Mouse (Mus musculus) megakaryocyte, adult 5-6 weeks (primary cell): ENCODE data around the gene Hist1h1d. TPM values are rescaled to one million over a fixed set of nuclear protein-coding genes. Genes with fewer than 3 reads are reported as not detected.
"Not testable (repeated sequence)": the region's sequence is repeated elsewhere in the genome, so short reads cannot be mapped to it uniquely, and the experiment has no call there.

ENCODE experiments used
- ATAC-seq: 2 replicates; pipeline ENCODE4 v1.8.0; 2016; ENCODE audit warnings: mild to moderate bottlenecking, inconsistent platforms; ENCODE audit not compliant: poor library complexity, severe bottlenecking
- total RNA-seq, 2 experiments: library from RNA; stranded (forward) in 1 of 2; stranded (reverse) in 1 of 2; fragments of 153-499, 151-499 nt in 1 of 2; fragments of 221-1000, 200-1000 nt in 1 of 2; gene quantifications; 2 replicates each; pipeline versions ENCODE4 v1.2.3 to v1.2.4; 2015 to 2017

Hist1h1d gene
- total RNA-seq, 2 experiments from 2014 or later = 17.0 to 184 TPM

DNA sequence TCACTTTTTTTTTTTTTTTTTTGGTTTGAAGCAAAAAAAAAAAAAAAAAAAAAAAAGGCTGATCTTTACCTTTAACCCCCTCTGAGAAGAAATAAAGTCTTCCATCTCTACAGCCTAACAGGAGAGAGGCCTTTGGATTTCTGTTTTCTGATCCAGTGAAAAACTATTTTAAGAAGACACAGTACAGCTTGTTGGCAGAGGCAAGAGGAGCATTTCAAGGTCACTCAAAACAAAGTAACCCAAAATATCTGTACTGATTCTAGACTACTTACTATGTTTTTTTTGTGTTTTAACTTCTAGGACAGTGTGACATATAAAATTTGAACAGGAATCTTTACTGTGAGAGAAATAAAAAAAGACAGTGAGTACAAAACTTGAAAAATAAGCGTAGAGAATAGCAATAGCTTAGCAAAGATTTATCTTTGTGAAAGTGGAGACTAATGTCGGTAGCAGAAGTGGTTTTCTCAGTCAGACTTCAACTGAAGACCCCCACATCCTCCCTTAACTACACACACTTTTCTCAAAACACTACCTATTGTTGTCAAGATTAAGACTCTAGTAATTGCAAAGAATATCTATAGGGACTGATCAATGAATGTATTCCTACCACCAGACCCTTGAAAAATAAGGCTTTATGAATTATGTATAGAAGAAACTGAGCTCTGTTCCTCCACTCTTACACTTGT lies 23.4 kb upstream of the Hist1h1d start:
- ATAC-seq = no peak

GRCm38 (mm10) chr13:23530181-23530900 lies 22.7 kb upstream of the Hist1h1d start:
- ATAC-seq = no peak

- ATAC-seq = peak; percentile 66
Measured at GRCm38 (mm10) chr13:23530901-23531875, 21.9 kb upstream of the Hist1h1d start, which contains the start of gene Hist1h4h. Hist1h4h (plus strand) TSS chr13:23531050.

GRCm38 (mm10) chr13:23532262-23533075 lies 20.6 kb upstream of the Hist1h1d start:
- ATAC-seq = no peak

- peak; percentile 15 for ATAC-seq
Measured at GRCm38 (mm10) chr13:23533560-23534367, 19.3 kb upstream of the Hist1h1d start, which contains the start of gene Hist1h2af. Hist1h2af (plus strand) TSS chr13:23533906.

DNA sequence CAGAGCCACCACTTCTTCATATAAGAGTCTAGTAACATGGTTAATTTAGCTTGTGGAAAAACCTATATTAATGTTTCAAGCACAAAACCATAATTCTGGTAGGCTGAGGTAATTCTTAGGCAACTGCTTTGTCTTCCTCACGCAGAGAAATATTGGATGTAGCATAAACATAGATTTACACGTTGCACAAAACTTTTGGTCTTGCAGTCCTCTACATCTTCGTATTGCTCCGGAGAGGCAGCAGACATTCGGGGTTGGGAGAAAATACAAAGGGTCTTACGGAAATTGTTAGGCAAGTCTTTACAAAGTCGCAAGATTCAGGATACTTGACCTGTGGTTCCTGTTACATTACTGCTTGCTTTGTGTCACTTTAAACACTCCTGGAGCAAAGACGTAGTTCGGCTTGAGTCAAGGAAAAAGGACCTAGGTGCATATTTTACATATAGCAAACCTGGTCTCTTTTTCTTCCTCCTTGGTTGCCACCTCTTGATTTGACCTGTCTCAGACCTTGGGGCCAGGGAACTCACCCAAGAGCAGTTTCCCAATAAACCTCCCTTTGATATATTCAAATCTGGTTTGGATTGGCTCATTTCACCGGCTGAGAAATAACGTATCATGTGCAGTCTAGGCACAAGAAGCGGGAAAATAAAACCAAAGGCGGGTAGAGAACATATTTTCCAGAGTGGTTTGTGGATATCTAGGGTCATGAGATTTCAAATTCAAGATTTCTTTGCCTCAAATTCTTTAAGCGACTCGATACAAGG lies 18.5 kb upstream of the Hist1h1d start:
- no peak for ATAC-seq

- peak; percentile 67 for ATAC-seq
Measured at GRCm38 (mm10) chr13:23535137-23536075, 17.7 kb upstream of the Hist1h1d start, which contains the start of gene Hist1h3g. Hist1h3g (plus strand) TSS chr13:23535422.

- ATAC-seq = no peak
Measured at GRCm38 (mm10) chr13:23536076-23536822, 16.8 kb upstream of the Hist1h1d start.

- no peak for ATAC-seq
Measured at GRCm38 (mm10) chr13:23537006-23537710, 15.9 kb upstream of the Hist1h1d start.

GRCm38 (mm10) chr13:23538249-23538648 lies 14.8 kb upstream of the Hist1h1d start:
- ATAC-seq = peak; percentile 39; the same call in 1 of the 2 replicates

DNA sequence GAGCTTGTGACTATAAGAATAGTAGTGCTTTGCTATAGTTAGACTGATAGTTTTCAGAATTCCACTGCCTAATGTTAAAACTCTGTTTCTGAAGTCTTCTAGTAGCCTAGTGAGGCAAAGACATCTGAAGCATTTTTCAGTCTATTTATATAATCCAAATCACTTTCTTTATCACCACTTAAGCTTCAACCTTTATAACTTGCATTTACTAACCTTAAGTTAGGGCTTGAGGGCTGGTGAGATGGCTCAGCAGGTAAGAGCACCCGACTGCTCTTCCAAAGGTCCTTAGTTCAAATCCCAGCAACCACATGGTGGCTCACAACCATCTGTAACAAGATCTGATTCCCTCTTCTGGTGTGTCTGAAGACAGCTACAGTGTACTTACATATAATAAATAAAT lies 13.2 kb upstream of the Hist1h1d start:
- not testable (repeated sequence) for ATAC-seq

DNA sequence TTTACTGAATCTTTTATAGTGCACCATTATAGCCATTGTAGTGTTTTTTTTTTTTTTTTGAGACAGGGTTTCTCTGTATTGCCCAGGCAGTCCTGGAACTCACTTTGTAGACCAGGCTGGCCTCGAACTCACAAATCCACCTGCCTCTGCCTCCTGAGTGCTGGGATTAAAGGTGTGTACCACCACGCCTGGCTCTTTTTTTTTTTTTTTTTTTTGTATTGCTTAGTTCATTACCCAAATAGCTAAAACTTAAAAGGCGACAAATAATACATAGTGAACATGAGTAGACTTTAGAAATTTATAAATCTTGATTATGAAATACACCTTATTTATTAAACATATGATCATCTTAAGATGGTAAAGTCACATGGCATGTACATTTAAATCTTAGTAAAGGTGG lies 11.6 kb upstream of the Hist1h1d start:
- ATAC-seq = no peak

DNA sequence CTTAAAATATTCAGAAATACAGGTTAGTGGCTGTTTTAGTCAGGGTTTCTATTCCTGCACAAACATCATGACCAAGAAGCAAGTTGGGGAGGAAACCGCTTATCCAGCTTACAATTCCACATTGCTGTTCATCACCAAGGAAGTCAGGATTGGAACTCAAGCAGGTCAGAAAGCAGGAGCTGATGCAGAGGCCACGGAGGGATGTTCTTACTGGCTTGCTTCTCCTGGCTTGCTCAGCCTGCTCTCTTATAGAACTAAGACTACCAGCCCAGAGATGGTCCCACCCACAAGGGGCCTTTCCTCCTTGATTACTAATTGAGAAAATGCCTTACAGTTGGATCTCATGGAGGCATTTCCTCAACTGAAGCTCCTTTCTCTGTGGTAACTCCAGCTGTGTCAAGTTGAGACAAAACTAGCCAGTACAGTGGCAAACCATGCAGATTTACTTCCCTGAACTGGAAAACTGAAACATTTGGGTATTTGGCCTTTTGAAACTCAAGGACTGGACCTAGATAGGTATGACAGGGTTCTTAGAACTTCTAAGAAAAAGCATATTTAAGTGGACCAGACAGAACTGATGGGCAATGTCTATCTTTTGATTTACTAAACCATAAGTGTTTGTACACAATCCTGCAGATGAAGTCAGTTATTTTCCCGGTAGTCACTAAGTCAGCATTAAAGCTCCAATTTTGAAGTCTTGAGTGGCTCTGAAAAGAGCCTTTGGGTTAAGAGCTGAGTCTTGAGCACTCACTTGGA lies 10.7 kb upstream of the Hist1h1d start:
- not testable (repeated sequence) for ATAC-seq

GRCm38 (mm10) chr13:23542999-23543607 lies 10.0 kb upstream of the Hist1h1d start, which contains the start of gene Hist1h2bh:
Hist1h2bh (minus strand) TSS chr13:23543392.
- ATAC-seq = peak; percentile 88
